Mouse (Mus musculus) adrenal gland, postnatal 0 days (tissue): Measurements from ENCODE around the gene Sv2a. TPM values are rescaled to one million over a fixed set of nuclear protein-coding genes. Genes with fewer than 3 reads are reported as not detected.

Source experiments
- microRNA-seq: library from miRNA; unstranded; fragments of <30 nt; microRNA quantifications from one replicate; pipeline ENCODE4, GENCODE M21; 2016; ENCODE audit warnings: borderline replicate concordance; ENCODE audit not compliant: insufficient number of aligned reads
- polyA plus RNA-seq: library from polyadenylated mRNA; unstranded; fragments of >200 nt; fragmentation: Nextera tagmentation; extraction: Ambion mirVana; gene quantifications from 2 replicates; pipeline ENCODE4 v1.2.1, GENCODE M21; 2015

Sv2a gene
- 7.0 and 12.5 TPM in 2 replicates for polyA plus RNA-seq

GRCm38 (mm10) chr3:96180727-96181477 is at the start of gene Sv2a:
TSS of gene Sv2a (plus strand) at chr3:96181151.

DNA sequence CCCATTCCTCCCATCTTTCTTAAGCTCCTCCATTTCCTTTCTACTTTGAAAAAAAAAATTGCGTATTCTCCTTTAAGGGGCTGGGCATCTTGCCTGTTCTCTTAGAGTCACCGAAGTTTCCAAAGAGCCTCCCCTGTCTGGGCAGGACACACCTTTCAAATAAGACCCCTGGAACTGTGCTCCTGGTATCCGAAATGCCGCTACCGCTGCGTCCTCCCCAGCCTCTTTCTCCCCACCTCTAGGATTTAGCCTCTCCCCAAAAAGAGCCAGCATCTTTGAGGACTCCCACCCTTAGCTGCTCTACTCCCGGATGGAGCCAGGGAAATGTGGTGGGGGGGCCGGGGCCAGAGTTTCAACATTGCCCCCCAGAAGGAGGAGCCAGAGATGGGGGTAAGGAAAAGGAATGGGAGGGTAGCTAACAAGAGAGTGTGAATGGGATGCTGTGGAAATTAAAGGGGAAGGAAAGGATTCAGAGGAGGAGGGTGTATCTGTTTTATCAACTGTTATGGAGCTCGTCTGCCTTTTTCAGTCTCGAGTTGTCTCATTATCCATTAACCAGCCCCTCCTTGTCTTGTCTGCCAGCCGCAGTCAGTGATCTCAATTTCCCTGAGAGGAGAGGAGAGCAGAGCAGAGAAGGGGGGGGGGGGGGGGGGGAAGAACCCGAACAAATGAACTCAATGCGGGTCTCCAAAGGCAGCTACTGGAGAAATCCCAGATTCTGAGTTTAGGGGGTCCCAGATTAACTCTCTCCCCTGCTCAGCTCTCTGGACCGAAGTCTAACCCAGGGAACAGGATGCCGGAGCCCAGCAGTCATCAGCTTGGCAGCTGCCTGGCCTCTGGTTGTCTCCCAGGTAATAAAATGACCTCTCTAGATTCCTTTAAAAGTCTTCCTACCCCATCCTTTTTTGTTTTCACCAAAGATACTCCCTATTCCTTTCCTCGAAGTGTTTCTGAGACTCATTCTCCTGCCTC is 18.8 kb upstream of the Sv2a start, which contains the start of gene Mtmr11:
Mtmr11 (plus strand) TSS at position 136 of the 972 bp plus-strand sequence.

GRCm38 (mm10) chr3:96172197-96173178 is 8.5 kb upstream of the Sv2a start, which contains the start of gene Sf3b4:
TSS of gene Sf3b4 (plus strand) at chr3:96172332.

GRCm38 (mm10) chr3:96219661-96220130 is 38.7 kb downstream of the Sv2a start, which contains the start of the genes Bola1 and Hist2h2ab:
TSS of gene Bola1 (minus strand) at chr3:96219709.
TSS of gene Hist2h2ab (plus strand) at chr3:96219865.

DNA sequence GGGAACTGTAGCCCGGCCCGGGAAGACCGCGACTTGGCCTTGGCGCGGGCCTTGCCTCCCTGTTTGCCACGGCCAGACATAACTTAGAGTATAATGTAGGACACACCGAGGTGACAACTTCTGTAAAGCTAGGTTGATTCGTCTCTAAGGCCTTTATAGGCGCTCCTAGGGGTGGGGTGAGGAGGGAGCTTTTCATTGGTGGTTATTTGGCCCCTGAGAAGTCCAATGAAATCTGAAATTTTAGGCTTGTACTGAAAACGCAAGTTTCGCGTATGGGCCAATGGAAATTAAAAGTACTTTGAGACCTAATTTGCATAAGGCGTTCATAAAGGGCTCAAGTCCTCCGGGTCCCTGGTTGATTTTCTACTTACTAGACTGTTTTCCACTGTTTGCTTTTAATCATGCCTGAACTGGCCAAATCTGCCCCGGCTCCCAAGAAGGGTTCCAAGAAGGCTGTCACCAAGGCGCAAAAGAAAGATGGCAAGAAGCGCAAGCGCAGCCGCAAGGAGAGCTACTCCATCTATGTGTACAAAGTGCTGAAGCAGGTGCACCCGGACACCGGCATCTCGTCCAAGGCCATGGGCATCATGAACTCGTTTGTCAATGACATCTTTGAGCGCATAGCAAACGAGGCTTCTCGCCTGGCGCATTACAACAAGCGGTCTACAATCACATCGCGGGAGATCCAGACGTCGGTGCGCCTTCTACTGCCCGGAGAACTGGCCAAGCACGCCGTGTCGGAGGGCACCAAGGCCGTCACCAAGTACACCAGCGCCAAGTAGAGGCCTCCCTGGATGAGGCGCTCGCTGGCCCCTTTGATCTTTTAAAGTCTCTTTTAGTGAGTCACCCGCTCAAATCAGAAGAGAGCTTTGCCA is 40.1 kb downstream of the Sv2a start, which contains the start of the genes Hist2h2ac and Hist2h2be:
Hist2h2ac (minus strand) TSS at position 116 of the 875 bp plus-strand sequence.
Hist2h2be (plus strand) TSS at position 355 of the 875 bp plus-strand sequence.

DNA sequence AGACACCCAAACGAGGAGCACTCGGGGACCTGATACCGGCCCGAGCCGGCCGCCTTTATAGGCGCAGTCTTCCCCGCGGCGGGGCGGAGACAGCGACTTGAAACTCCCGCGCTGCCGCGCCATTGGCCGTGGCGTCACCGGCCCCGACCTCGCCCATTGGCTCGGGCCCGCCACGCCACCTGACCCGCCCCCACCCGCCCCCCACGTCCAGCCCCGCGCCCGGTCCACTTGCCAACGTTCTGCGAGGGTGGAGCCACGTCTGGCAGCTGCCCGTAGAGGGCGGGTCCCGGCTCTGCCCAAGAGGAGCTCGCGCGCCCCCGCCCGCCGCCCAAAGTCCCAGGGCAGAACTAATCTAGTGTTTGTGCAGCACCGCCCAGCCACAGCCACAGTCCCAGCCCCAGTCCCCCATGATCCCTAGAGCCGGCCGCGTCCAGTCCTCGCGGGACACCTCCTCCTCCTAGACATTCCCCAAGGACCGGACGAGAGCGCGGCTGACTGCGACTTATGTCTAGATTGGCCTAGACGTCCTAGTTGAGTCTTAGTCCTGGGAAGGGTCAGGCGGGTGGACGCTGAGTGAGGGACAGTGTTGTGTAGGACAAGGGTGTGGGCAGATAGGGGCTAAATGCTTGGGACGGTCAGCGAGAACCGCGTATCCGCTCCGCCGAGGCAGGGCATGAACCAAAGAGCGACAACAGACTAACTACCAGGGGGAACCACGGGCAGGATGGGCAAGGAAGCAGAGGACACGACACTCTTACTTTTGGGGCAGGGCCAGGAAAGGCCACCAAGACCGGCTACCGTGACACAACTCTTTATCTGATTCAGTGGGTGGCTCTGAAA is 58.2 kb downstream of the Sv2a start, which contains the start of gene Hist2h3c2:
Hist2h3c2 (minus strand) TSS at position 174 of the 840 bp plus-strand sequence.

DNA sequence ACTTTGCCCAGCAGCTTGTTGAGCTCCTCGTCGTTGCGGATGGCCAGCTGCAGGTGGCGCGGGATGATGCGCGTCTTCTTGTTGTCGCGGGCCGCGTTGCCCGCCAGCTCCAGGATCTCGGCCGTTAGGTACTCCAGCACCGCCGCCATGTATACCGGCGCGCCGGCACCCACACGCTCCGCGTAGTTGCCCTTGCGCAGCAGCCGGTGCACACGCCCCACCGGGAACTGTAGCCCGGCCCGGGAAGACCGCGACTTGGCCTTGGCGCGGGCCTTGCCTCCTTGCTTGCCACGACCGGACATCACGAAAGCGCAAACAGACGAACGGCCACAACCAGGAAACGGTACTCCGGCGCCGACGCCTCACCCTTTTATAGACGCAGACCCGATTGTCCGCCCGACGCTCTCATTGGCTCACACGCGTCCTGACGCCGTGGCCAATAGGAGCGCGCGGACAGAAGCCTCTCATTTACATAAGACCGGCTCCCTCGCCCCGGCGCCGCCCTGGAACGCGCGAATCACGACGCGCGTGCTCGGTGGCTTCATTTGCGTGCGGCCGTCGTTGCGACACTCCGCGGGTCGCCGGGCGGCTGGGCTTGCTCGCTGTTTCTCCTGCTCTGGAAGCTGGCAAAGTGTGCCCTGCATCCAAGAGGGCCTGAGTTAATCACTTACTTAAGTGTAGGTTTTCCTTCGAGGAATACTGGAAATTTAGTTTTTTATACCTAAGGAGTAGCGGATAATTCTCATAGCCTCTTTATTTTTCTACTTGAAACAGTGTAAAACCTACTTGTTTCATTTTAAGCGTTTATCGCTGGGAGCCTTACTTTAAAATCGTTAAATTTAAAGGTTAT is 59.2 kb downstream of the Sv2a start, which contains the start of gene Hist2h2aa2:
Hist2h2aa2 (minus strand) TSS at position 328 of the 850 bp plus-strand sequence.

Small RNA genes lying within 50 kb of the gene (microRNA-seq; reads per million reads assigned to microRNA genes)
- gene Gm44492 (not detected), gene Gm47311 (not detected)

Other genes with a start within 250 kb of the Sv2a start
- 25.3 and 38.4 TPM in 2 replicates for gene Plekho1, start 185.2 kb upstream of the Sv2a start, polyA plus RNA-seq
- 44.5 and 48.8 TPM in 2 replicates for gene Vps45, start 122.7 kb upstream of the Sv2a start, polyA plus RNA-seq
- gene Otud7b, start 76.6 kb upstream of the Sv2a start, polyA plus RNA-seq: 10.6 and 16.1 TPM in 2 replicates
- gene Mtmr11, start 19.1 kb upstream of the Sv2a start, polyA plus RNA-seq: 16.9 and 21.9 TPM in 2 replicates
- gene Sf3b4, start 8.8 kb upstream of the Sv2a start, polyA plus RNA-seq: 68.8 and 90.2 TPM in 2 replicates
- 94.8 and 99.9 TPM in 2 replicates for gene Bola1, start 38.6 kb downstream of the Sv2a start, polyA plus RNA-seq
- gene Hist2h2ab, start 38.7 kb downstream of the Sv2a start, polyA plus RNA-seq: 0.35 TPM in 1 of 2 replicates, not detected in the other
- gene Hist2h2ac, start 39.7 kb downstream of the Sv2a start, polyA plus RNA-seq: 4.3 and 5.1 TPM in 2 replicates
- gene Hist2h2be, start 40.0 kb downstream of the Sv2a start, polyA plus RNA-seq: 3.7 and 6.3 TPM in 2 replicates
- gene Hist2h3c2, start 58.0 kb downstream of the Sv2a start, polyA plus RNA-seq: 2.3 and 5.0 TPM in 2 replicates
- 258 and 451 TPM in 2 replicates for gene Hist2h2aa2, start 59.1 kb downstream of the Sv2a start, polyA plus RNA-seq
- 71.6 and 129 TPM in 2 replicates for gene Hist2h2aa1, start 64.3 kb downstream of the Sv2a start, polyA plus RNA-seq
- gene Hist2h3c1, start 65.5 kb downstream of the Sv2a start, polyA plus RNA-seq: 0.63 TPM in 1 of 2 replicates, not detected in the other
- gene Hist2h4, start 82.2 kb downstream of the Sv2a start, polyA plus RNA-seq: 1.8 and 3.8 TPM in 2 replicates
- gene Hist2h3b, start 87.5 kb downstream of the Sv2a start, polyA plus RNA-seq: 12.9 and 15.1 TPM in 2 replicates
- 3.5 and 4.4 TPM in 2 replicates for gene Hist2h2bb, start 88.6 kb downstream of the Sv2a start, polyA plus RNA-seq
- gene Fcgr1, start 112.8 kb downstream of the Sv2a start, polyA plus RNA-seq: 4.1 and 5.1 TPM in 2 replicates